Mouse (Mus musculus) left cerebral cortex, postnatal 14 days (tissue): ENCODE data around the gene Gm10352. TPM values are rescaled to one million over a fixed set of nuclear protein-coding genes. Genes with fewer than 3 reads are reported as not detected.
"Not testable (repeated sequence)": the region's sequence is repeated elsewhere in the genome, so short reads cannot be mapped to it uniquely, and the experiment has no call there.

ENCODE experiments used
- DNase-seq, 2 experiments: peaks; one replicate each; pipeline ENCODE4 v3.0.0; 2021 to 2022; ENCODE audit warnings: low spot score in 2 of 2, mixed read lengths in 1 of 2
- intact Hi-C: fragments of 180-260 bp; cut with DNase I; formaldehyde crosslinking; loops from one replicate; pipeline ENCODE4 v1.15.1; 2025
- long read RNA-seq, 2 experiments: library from polyadenylated mRNA; stranded (forward); transcript quantifications; one replicate each; pipeline ENCODE4 v2.0.0; 2021
- total RNA-seq, 2 experiments: library from RNA; stranded (reverse); gene quantifications; 2 replicates each; pipeline ENCODE4 v1.2.3; 2021

Gm10352 gene
- total RNA-seq = not detected
- long read RNA-seq, experiment 1 = 0 reads
- long read RNA-seq, experiment 2 = 0 reads

DNA sequence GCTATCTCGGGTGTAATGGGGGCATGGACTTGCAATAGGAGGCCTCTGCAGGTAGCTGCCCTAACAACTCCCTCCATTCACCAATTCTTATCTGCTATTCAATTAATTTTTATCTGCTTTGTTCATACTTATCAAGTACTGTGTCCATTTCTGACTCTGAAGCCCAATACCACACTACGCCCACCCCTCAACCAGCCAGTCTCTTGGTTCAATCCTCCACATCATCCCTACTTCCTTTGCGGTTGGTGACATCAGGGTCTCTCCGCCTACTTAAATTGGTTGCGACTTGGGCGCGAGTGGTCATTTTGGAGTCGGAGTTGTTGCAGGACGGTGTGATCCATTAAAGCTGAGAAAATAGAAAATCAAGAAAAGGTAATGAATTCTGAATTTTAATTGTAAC, at the start of gene Gm10352:
Gene Gm10352 (plus strand): TSS at position 301 of the 400 bp plus-strand sequence.
- intact Hi-C loops, DNase-seq: not testable (repeated sequence)

DNA sequence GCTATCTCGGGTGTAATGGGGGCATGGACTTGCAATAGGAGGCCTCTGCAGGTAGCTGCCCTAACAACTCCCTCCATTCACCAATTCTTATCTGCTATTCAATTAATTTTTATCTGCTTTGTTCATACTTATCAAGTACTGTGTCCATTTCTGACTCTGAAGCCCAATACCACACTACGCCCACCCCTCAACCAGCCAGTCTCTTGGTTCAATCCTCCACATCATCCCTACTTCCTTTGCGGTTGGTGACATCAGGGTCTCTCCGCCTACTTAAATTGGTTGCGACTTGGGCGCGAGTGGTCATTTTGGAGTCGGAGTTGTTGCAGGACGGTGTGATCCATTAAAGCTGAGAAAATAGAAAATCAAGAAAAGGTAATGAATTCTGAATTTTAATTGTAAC, 31.5 kb downstream of the Gm10352 start, which contains the start of gene Gm29289:
Gene Gm29289 (plus strand): TSS at position 301 of the 400 bp plus-strand sequence.
- intact Hi-C loops = not testable (repeated sequence)

More for the DNA sequence above, 31.5 kb downstream of the Gm10352 start, which contains the start of gene Gm29289:
- not testable (repeated sequence) for DNase-seq

Other genes with a start within 250 kb of the Gm10352 start
- gene Sry, start 237.3 kb upstream of the Gm10352 start, total RNA-seq = not detected
- not detected for gene H2al2b, start 180.3 kb upstream of the Gm10352 start, total RNA-seq
- gene Gm4064, start 104.8 kb upstream of the Gm10352 start, total RNA-seq = not detected
- gene Rbmy, start 70.3 kb upstream of the Gm10352 start, total RNA-seq = not detected
- not detected for gene Gm10256, start 70.3 kb upstream of the Gm10352 start, total RNA-seq
- not detected for gene Gm29289, start 31.6 kb downstream of the Gm10352 start, total RNA-seq